Mouse (Mus musculus) skeletal muscle tissue, postnatal 0 days (tissue): ENCODE results near the gene Lrrc19. TPM values are rescaled to one million over a fixed set of nuclear protein-coding genes. Genes with fewer than 3 reads are reported as not detected.
A peak's percentile ranks its signal among the peaks of the same experiment; 100 is the strongest.

ENCODE experiments used
- microRNA counts: library from miRNA; unstranded; fragments of <30 nt; microRNA quantifications from one replicate; lab custom pipeline; 2015
- microRNA-seq, 2 experiments: library from miRNA; unstranded; fragments of <30 nt; microRNA quantifications; one replicate each; pipeline ENCODE4; 2016
- polyA plus RNA-seq: library from polyadenylated mRNA; unstranded; fragments of >200 nt; fragmentation: Nextera tagmentation; extraction: Ambion mirVana; gene quantifications from 2 replicates; pipeline ENCODE4 v1.2.1, GENCODE M21; 2015

The Lrrc19 gene
- polyA plus RNA-seq = 0.21 and 0.29 TPM in 2 replicates

GRCm38 (mm10) chr4:94649920-94650319, at the start of gene Lrrc19:
Lrrc19 (minus strand) TSS chr4:94650144.

DNA sequence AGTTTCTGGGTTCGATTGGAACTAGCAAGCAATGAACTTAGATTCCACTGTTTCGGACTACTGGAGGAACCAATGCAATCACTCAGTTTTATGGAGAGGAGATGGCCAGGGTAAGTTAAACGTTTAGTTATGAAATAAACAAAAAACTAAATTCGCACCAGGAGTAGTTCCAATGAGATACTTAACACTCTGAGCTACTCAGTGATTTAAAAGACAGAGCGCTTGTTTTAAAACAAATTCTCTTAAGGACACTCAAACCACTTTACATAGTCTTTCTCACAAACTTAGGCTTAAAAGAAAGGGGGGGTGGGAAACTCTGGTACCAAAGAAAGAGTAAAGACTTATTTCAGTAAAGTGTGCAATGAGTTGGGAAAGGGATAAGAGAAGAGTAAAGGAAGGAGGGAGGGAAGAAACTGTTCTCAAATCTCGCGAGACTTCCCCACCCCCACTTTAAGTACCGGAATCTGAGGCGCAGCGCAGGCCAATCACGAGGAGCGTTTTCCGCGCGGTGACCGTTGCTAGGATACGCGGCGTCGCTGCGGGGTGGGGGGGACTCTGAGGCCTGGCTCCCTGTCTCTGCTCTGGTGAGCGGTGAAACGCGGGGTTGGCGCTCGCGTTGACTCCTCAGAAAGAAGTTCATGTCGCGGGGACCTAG, 35.8 kb downstream of the Lrrc19 start, which contains the start of gene Ift74:
TSS of gene Ift74 (plus strand) at position 520 of the 655 bp plus-strand sequence.

GRCm38 (mm10) chr4:94603031-94603629, 46.8 kb downstream of the Lrrc19 start, which contains the start of gene Plaa:
Plaa (minus strand) TSS chr4:94603244.

MicroRNA genes within 50 kb of the gene (microRNA counts, 519-probe panel; counts per million panel counts)
- microRNA mmu-miR-872 (lab: Ali Mortazavi, UCI) = 2,992 counts per million, percentile 72 among the panel's probes with 10 or more counts

Small RNAs within 50 kb of the gene (microRNA-seq; reads per million reads assigned to microRNA genes)
- 910 to 980 reads per million in 2 experiments for gene Mir872

Other genes starting within 250 kb of the Lrrc19 start
- 0.47 TPM in 1 of 2 replicates, not detected in the other for gene Gm10306, start 93.6 kb downstream of the Lrrc19 start, polyA plus RNA-seq
- gene Caap1, start 93.3 kb downstream of the Lrrc19 start, polyA plus RNA-seq = 6.9 and 7.5 TPM in 2 replicates
- gene Plaa, start 46.9 kb downstream of the Lrrc19 start, polyA plus RNA-seq = 39.1 and 42.3 TPM in 2 replicates
- gene Ift74, start 35.7 kb downstream of the Lrrc19 start, polyA plus RNA-seq = 12.4 and 13.6 TPM in 2 replicates
- 14.8 and 18.2 TPM in 2 replicates for gene Tek, start 89.1 kb upstream of the Lrrc19 start, polyA plus RNA-seq